Mouse (Mus musculus) gastrocnemius, postnatal 14 days (tissue): ENCODE data around the gene 1700001P01Rik. TPM values are rescaled to one million over a fixed set of nuclear protein-coding genes. Genes with fewer than 3 reads are reported as not detected.

ENCODE experiments used
- DNase-seq: peaks from one replicate; pipeline ENCODE4 v3.0.0; 2021; ENCODE audit warnings: mixed read lengths
- intact Hi-C: fragments of 180-260 bp; cut with DNase I; formaldehyde crosslinking; loops from one replicate; pipeline ENCODE4 v1.15.1; 2025; ENCODE audit warnings: low total_unique reads
- microRNA-seq, 2 experiments: library from miRNA; unstranded; fragments of <30 nt; microRNA quantifications; one replicate each; pipeline ENCODE4 v1.2.0; 2021
- total RNA-seq, 2 experiments: library from RNA; stranded (reverse); gene quantifications; 2 replicates each; pipeline ENCODE4 v1.2.3; 2021

1700001P01Rik gene
- total RNA-seq, 2 experiments from 2014 or later: not detected

- intact Hi-C loops: no loop called here
- no peak for DNase-seq
These were observed 47.4 kb downstream of the 1700001P01Rik start for GRCm38 (mm10) chr11:97728311-97728710.

DNA sequence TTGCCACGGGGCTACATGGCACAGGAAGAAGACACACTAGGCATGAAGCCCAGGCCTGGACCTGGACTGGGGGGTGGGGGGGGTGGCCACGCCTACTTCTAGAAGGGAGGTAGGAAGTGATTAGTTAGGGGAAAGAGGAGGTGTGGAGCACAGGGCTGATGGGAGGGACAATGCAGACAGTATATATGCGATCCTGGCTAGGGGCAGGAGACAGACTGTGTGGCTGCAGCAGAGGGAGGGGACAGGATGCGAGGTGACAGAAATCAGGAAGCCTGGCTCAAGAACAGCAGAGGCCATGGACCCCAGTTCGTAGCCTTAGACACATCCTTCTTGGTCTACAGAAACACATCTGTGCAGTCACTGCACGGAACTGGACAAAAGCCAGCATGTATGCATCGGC, 52.0 kb downstream of the 1700001P01Rik start:
- intact Hi-C loops: no loop called here

More for the DNA sequence above, 52.0 kb downstream of the 1700001P01Rik start:
- DNase-seq: no peak

Small RNA genes within 50 kb of the gene (microRNA-seq; reads per million reads assigned to microRNA genes)
- gene Mir8102: 0 reads per million in 2 experiments

Other genes starting within 250 kb of the 1700001P01Rik start
- under 1 TPM; 0.51 to 0.64 TPM for gene Srcin1, start 199.7 kb downstream of the 1700001P01Rik start, total RNA-seq
- 1 to 10 TPM in 1 of 2 experiments, under 1 TPM in 1; 0.60 to 1.3 TPM for gene Epop, start 146.2 kb downstream of the 1700001P01Rik start, total RNA-seq
- 10 to 100 TPM; 26.2 to 27.4 TPM for gene Mllt6, start 112.5 kb downstream of the 1700001P01Rik start, total RNA-seq
- gene Cisd3, start 90.1 kb downstream of the 1700001P01Rik start, total RNA-seq: 100 to 1,000 TPM; 105 to 116 TPM
- gene Pcgf2, start 75.4 kb downstream of the 1700001P01Rik start, total RNA-seq: 1 to 10 TPM; 6.5 to 7.7 TPM
- 100 to 1,000 TPM; 146 to 154 TPM for gene Psmb3, start 72.5 kb downstream of the 1700001P01Rik start, total RNA-seq
- gene Pip4k2b, start 31.2 kb downstream of the 1700001P01Rik start, total RNA-seq: 10 to 100 TPM; 33.3 to 38.5 TPM
- gene Cwc25, start 9.4 kb downstream of the 1700001P01Rik start, total RNA-seq: 1 to 10 TPM; 6.0 to 6.7 TPM
- 100 to 1,000 TPM; 607 to 676 TPM for gene Rpl23, start 6.5 kb upstream of the 1700001P01Rik start, total RNA-seq
- gene Lasp1, start 23.1 kb upstream of the 1700001P01Rik start, total RNA-seq: 10 to 100 TPM; 29.9 to 39.5 TPM
- gene B230217C12Rik, start 64.9 kb upstream of the 1700001P01Rik start, total RNA-seq: 1 to 10 TPM in 1 of 2 experiments, under 1 TPM in 1; 0.84 to 1.5 TPM
- under 1 TPM; 0.11 to 0.12 TPM for gene Fbxo47, start 108.2 kb upstream of the 1700001P01Rik start, total RNA-seq
- gene Plxdc1, start 210.5 kb upstream of the 1700001P01Rik start, total RNA-seq: 1 to 10 TPM; 6.2 to 8.0 TPM
- under 1 TPM; 0.64 to 0.75 TPM for gene Arl5c, start 220.3 kb upstream of the 1700001P01Rik start, total RNA-seq
- 100 to 1,000 TPM; 281 to 311 TPM for gene Cacnb1, start 247.1 kb upstream of the 1700001P01Rik start, total RNA-seq